Mouse (Mus musculus) olfactory bulb, adult 2 months (tissue): ENCODE results near the gene Tenm4.

ENCODE experiments used
- CTCF ChIP-seq: fragments of 200-500 bp; IDR thresholded peaks from 2 replicates; pipeline ENCODE4 v1.5.1; 2012; ENCODE audit warnings: low read depth, mild to moderate bottlenecking, low read length, moderate library complexity; ENCODE audit not compliant: insufficient read depth
- POLR2A ChIP-seq: fragments of 200-500 bp; IDR thresholded peaks from 2 replicates; pipeline ENCODE4 v1.6.1; 2012; ENCODE audit warnings: mild to moderate bottlenecking, low read depth, low read length, moderate library complexity; ENCODE audit not compliant: insufficient read depth

DNA sequence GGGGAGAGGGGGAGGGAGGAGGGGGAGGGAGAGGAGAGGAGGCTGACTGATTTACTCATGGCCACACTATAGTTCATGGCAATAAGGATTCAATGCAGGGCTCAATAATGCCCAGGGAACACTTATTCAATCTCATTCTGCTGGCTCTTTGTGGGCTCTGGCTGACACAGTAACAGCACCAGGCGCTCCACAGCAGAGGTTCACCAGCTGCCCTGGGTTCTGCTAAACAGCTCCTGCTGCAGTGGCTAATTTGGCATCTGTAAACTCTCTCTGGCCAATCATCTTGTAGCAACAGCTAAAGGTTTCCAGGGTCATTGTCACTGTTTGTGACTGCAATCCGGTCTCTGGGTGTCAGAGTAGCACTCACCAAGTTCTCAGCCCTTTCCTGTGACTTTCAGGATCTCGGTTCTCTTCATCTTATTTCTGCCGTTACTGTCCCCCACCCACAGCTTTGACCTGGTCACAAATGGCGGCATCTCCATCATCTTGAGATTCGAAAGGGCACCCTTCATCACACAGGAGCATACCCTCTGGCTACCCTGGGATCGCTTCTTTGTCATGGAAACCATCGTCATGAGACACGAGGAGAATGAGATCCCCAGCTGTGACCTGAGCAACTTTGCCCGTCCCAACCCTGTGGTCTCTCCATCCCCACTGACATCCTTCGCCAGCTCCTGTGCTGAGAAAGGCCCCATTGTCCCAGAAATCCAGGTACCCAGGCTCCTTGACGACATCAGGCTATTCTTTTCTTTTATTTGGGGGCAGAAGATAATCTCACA, 671.6 kb downstream of the Tenm4 start:
- TF ChIP-seq POLR2A (no peak), CTCF (no peak)
